Mouse (Mus musculus): ENCODE results near the gene Nudt3.

Nudt3 gene

DNA sequence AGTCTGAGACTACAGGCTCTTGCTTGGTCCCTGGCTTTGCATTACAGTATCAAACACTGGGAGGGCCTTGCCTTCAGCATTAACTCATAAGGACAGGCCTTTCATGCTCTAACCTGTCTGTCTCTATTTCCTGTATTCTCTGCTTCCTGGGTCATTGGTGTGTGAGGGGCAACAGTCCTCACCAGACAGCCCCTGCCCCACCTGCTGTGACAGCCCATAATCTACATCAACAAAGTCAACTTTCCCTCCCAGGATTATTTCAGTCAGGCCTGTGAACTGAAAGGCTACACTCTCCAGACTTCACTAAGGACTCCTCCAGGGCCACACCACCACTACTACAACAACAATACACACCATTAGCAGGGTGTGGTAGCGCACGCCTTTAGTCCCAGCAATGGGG lies 20.3 kb downstream of the Nudt3 start:
- DNase-seq (ENCODE audit: low read depth, low spot score): no peak

GRCm38 (mm10) chr17:27600869-27601268 lies 22.4 kb downstream of the Nudt3 start:
- DNase-seq (ENCODE audit: low read depth, low spot score): no peak

DNA sequence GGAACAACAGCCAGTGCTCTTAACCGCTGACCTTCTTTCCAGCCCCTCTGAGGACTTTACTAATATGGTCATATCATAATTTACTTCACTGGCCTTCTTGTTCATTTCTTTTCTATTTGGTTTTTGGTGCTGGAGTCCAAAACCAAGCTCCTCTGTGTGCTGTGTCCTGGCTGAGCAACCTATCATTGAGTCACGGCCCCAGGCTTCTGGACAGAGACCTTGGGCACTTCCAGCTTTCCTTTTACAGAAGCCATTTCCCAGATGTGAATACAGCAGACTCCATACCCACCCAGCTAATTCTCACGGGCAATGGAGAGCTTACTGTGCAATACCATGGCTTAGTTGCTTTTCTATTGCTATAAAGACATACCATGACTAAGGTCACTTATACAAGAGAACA lies 23.0 kb downstream of the Nudt3 start:
- DNase-seq (ENCODE audit: low read depth, low spot score): no peak

- no peak for DNase-seq (ENCODE audit: low read depth, low spot score)
Observed at GRCm38 (mm10) chr17:27596376-27597190, 26.7 kb downstream of the Nudt3 start.

GRCm38 (mm10) chr17:27595659-27596375 lies 27.5 kb downstream of the Nudt3 start:
- no peak for DNase-seq (ENCODE audit: low read depth, low spot score)

DNA sequence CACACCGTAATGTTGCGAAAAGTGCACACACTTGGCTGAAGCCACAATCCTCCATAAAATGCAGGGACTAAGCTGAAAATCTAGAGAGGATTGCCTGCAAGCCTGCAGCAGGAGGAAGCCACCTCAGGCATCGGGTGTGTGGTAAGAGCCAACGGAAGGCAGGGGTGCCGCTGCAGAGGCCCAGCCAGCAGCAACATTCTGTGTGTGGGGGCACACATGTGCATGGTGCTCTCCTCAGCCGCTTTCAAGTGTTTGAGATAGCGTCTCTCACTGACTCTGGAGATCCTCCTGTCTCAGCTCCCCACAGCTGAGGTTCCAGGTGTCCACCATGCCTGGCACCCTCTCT lies 30.8 kb downstream of the Nudt3 start:
- DNase-seq (ENCODE audit: low read depth, low spot score): no peak

GRCm38 (mm10) chr17:27591826-27592564 lies 31.3 kb downstream of the Nudt3 start:
- DNase-seq (ENCODE audit: low read depth, low spot score): no peak

GRCm38 (mm10) chr17:27588231-27588630 lies 35.1 kb downstream of the Nudt3 start:
- DNase-seq (ENCODE audit: low read depth, low spot score): no peak

GRCm38 (mm10) chr17:27587252-27587651 lies 36.0 kb downstream of the Nudt3 start:
- DNase-seq (ENCODE audit: low read depth, low spot score): no peak

GRCm38 (mm10) chr17:27586661-27587060 lies 36.6 kb downstream of the Nudt3 start:
- no peak for DNase-seq (ENCODE audit: low read depth, low spot score)

DNA sequence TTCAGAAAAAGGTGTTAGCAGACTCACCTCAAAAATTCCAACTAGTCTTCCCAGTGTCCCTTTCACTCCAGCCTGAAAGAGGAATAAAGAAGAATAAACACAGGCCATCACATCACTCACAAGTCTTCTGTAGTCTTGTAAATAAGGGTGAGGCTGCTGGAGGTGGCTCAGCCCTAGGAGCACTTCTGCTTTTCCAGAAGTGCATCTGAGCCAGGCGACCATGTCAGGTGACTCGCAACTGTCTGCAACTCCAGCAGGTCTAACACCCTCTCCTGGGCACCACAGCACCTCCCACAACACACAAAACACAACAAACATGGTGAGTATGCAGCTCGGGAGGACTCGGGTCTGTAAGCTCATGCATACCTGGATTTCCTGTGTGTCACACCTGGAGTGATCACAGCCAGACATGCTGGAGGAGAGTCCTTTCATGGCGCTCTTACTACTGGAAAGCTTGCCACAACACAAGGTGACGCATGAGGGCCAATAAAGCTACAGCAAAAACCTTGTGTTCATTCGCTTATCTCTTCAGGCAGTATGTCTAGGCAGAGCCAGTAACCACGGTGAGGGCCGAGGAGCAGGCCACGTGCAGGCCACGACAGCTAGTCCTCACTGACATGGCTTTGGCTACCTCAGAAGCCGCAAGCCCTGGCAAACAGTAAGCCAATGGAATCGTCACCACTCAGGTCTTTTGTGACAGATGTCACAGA lies 40.0 kb downstream of the Nudt3 start:
- no peak for DNase-seq (ENCODE audit: low read depth, low spot score)

- DNase-seq (ENCODE audit: low read depth, low spot score): no peak
Observed at GRCm38 (mm10) chr17:27580392-27581068, 42.8 kb downstream of the Nudt3 start.

DNA sequence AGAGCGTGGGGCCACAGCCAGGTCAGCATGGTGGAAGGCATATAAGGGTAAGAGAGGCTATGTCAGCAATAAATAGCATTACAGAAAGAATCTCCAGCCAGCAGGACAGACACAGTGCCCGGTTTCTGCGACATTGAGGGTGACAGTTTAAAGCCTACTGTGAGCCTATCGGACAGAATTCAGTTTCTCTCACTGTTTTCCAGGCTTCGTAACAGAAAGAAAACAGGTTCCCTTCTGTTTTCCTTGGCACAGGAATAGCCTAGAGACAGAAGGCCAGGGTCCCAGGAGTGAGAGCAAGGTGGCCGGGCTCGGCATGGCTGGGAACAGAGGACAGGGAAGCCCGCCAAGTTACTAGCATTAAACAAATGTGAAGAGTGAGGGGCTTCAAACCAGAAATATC lies 43.5 kb downstream of the Nudt3 start:
- no peak for DNase-seq (ENCODE audit: low read depth, low spot score)

GRCm38 (mm10) chr17:27578487-27578886 lies 44.8 kb downstream of the Nudt3 start:
- no peak for DNase-seq (ENCODE audit: low read depth, low spot score)

GRCm38 (mm10) chr17:27577468-27577867 lies 45.8 kb downstream of the Nudt3 start:
- no peak for DNase-seq (ENCODE audit: low read depth, low spot score)

DNA sequence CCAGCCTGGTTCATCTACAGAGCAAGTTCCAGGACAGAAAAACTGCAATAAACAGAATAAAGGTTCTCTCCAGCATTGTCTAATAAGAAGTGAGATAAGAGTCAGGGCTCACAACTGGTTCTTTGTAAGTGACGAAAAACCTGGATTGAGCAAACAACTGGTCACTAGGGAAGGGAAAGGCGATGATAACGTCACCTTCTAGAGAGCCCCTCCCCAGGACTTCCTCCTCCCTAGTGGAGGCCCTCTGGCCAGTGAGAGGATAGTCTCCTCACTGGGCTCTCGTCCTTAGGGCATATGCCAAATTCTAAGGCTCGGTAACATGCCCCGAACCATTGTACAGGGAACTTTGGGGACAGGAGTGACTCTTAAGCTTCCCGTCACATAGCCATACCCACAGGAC lies 47.2 kb downstream of the Nudt3 start:
- no peak for DNase-seq (ENCODE audit: low read depth, low spot score)

- DNase-seq (ENCODE audit: low read depth, low spot score): no peak
Observed at GRCm38 (mm10) chr17:27575116-27575776, 48.0 kb downstream of the Nudt3 start.

DNA sequence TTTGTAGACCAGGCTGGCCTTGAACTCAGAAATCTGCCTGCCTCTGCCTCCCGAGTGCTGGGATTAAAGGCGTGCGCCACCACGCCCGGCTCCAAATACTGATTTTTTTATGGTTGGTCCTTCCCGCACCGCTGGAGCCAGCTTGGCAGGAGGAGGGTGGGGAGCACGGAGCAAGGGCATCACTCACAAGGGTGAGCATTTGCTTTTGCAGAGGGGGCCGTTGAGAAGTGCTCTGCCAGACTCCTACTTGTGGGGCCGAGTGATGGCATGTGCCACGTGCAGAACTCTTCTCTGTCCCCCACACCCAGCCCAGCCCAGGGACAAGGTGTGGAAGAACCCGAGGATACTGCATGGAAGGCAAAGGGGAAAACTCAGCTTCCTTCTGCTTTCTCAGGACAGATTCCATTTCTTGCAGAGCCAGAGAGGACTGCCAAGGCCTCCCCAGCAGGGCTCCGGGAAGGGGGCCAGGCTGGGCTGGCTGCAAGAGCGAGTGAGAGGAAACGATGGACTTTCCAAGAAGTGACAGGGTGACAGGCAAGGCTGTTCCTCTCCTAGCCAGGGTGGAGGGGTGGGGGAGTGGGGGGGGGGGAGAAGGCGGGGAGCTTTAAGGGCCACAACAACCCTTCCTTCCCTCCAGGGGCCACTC lies 48.7 kb downstream of the Nudt3 start:
- DNase-seq (ENCODE audit: low read depth, low spot score): no peak

GRCm38 (mm10) chr17:27573772-27574320 lies 49.4 kb downstream of the Nudt3 start:
- DNase-seq (ENCODE audit: low read depth, low spot score): no peak

DNA sequence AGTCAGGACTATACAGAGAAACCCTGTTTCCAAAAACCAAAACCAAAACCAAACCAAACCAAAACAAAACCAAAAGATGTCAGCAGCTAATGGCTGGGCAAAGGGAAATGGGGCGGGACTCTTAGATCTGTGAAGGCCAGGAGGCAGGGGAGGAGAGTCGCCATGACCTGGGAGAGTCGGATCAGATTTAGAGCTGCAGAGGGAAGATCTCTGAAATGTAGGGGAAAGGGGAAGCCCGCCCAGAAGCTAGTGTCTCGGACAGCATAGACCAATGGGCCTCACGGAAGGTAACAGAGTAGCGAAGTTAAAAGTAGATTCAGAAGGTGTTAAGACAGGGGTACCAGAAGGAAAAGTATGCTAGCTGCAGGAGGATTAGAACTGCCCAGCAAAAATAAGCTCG lies 52.0 kb downstream of the Nudt3 start:
- DNase-seq (ENCODE audit: low read depth, low spot score): no peak
